Comparison of ENCODE assay signal across 12 mouse cellular contexts in genomic region chr19:53638041-53638440, GRCm38 (mm10). TPM values are rescaled to one million over a fixed set of nuclear protein-coding genes. Genes with fewer than 3 reads are reported as not detected.
DNase-seq lines count a peak whose midpoint lies in the region; ATAC-seq and TF ChIP-seq lines count a peak whose summit lies in the region.
"Had no signal": no experiment of that assay in that cellular context is flagged by ENCODE, and none has a peak within 500 bp of the region (broad histone marks: within the 10 kb centered on the region; RNA-seq: fewer than 3 reads in every experiment).

No protein-coding gene starts in this region.

- no peak for ATAC-seq in embryonic facial prominence, embryonic 11.5 days (replicated peaks; ENCODE audit: insufficient number of reproducible peaks, low FRiP score, low TSS enrichment, low read depth)
- no peak for ATAC-seq in liver, embryonic 14.5 days (ENCODE audit: insufficient read depth)
- no peak for ATAC-seq in liver, embryonic 12.5 days

- no peaks in the 10 kb centered on the region for H3K4me1 ChIP-seq in embryonic facial prominence, embryonic 11.5 days (ENCODE audit: control insufficient read depth, insufficient read depth, low read length)
- no peaks in the 10 kb centered on the region for H3K4me1 ChIP-seq in embryonic facial prominence, embryonic 10.5 days
- no peaks in the 10 kb centered on the region for H3K4me1 ChIP-seq in liver, embryonic 14.5 days (replicated peaks; ENCODE audit: control insufficient read depth in 2 of 2, insufficient read depth in 2 of 2, low read length in 1 of 2)
- no peaks in the 10 kb centered on the region for H3K4me1 ChIP-seq in liver, embryonic 12.5 days
- H3K4me1 ChIP-seq: embryonic facial prominence, embryonic 13.5 days had no signal

- no peak overlapping the region for H3K4me2 ChIP-seq in embryonic facial prominence, embryonic 11.5 days (ENCODE audit: low read depth, low read length)
- H3K4me2 ChIP-seq in liver, embryonic 14.5 days (ENCODE audit: low read depth), result no peak overlapping the region
- H3K4me2 ChIP-seq in liver, embryonic 12.5 days, result no peak overlapping the region
- H3K4me2 ChIP-seq: embryonic facial prominence, embryonic 13.5 days had no signal

- no peak overlapping the region for H3K27ac ChIP-seq in embryonic facial prominence, embryonic 11.5 days (replicated peaks; ENCODE audit: low read depth, low read length)
- H3K27ac ChIP-seq in embryonic facial prominence, embryonic 10.5 days (replicated peaks), result no peak overlapping the region
- no peak overlapping the region for H3K27ac ChIP-seq in liver, embryonic 14.5 days
- no peak overlapping the region for H3K27ac ChIP-seq in liver, embryonic 12.5 days
- H3K27ac ChIP-seq: embryonic facial prominence, embryonic 13.5 days had no signal

- 85% methylated on average over 2 of the region's 2 CpGs for WGBS in embryonic facial prominence, embryonic 11.5 days
- 85% methylated on average over 2 of the region's 2 CpGs for WGBS in embryonic facial prominence, embryonic 10.5 days
- WGBS in liver, embryonic 14.5 days (ENCODE audit: insufficient replicate concordance), result 82% methylated on average over 2 of the region's 2 CpGs
- 91% methylated on average over 2 of the region's 2 CpGs for WGBS in liver, embryonic 12.5 days (ENCODE audit: insufficient replicate concordance)

- peak; percentile 17 for DNase-seq in embryonic facial prominence, embryonic 11.5 days (ENCODE audit: low spot score)
- no peak for DNase-seq in embryonic facial prominence, embryonic 10.5 days (ENCODE audit: low spot score)
- DNase-seq in liver, embryonic 14.5 days (ENCODE audit: low read depth in 3 of 3, low spot score in 3 of 3), result no peak
- peak; percentile 61 for DNase-seq in ES-CJ7 (ENCODE audit: low read depth, low spot score)
- peak; percentile 17 for DNase-seq in c-Kit-positive CD71-positive TER-119-positive erythroid progenitor cells, embryonic 14.5 days (ENCODE audit: low spot score)
- no peak for DNase-seq in adrenal gland, adult (ENCODE audit: inconsistent age in 2 of 2, low spot score in 1 of 2)
- no peak for DNase-seq in cerebellum, adult 18-20 months
- DNase-seq: adrenal gland, adult 2 months; cerebellum, adult 11 months; kidney, postnatal 10 days had no signal

- no peaks in the 10 kb centered on the region for H3K27me3 ChIP-seq in embryonic facial prominence, embryonic 11.5 days (ENCODE audit: control insufficient read depth, insufficient read depth, low read length)
- no peaks in the 10 kb centered on the region for H3K27me3 ChIP-seq in embryonic facial prominence, embryonic 10.5 days (replicated peaks; ENCODE audit: low read depth, poor library complexity, severe bottlenecking)
- H3K27me3 ChIP-seq in liver, embryonic 14.5 days (ENCODE audit: control insufficient read depth, insufficient read depth, low read length), result no peaks in the 10 kb centered on the region
- H3K27me3 ChIP-seq in liver, embryonic 12.5 days (replicated peaks), result no peaks in the 10 kb centered on the region
- H3K27me3 ChIP-seq: embryonic facial prominence, embryonic 13.5 days had no signal

- no peak overlapping the region for H3K9ac ChIP-seq in embryonic facial prominence, embryonic 11.5 days (replicated peaks; ENCODE audit: low read length)
- H3K9ac ChIP-seq in liver, embryonic 14.5 days (replicated peaks), result no peak overlapping the region
- H3K9ac ChIP-seq in liver, embryonic 12.5 days, result no peak overlapping the region
- H3K9ac ChIP-seq: embryonic facial prominence, embryonic 13.5 days had no signal

- no peaks in the 10 kb centered on the region for H3K9me3 ChIP-seq in embryonic facial prominence, embryonic 11.5 days (replicated peaks; ENCODE audit: control insufficient read depth, low read length)
- H3K9me3 ChIP-seq in embryonic facial prominence, embryonic 10.5 days, result no peaks in the 10 kb centered on the region
- H3K9me3 ChIP-seq in liver, embryonic 14.5 days (ENCODE audit: control insufficient read depth, low read length), result no peaks in the 10 kb centered on the region
- no peaks in the 10 kb centered on the region for H3K9me3 ChIP-seq in liver, embryonic 12.5 days (replicated peaks)
- H3K9me3 ChIP-seq: embryonic facial prominence, embryonic 13.5 days had no signal

- H3K36me3 ChIP-seq in embryonic facial prominence, embryonic 11.5 days (replicated peaks; ENCODE audit: control insufficient read depth, insufficient read depth, low read depth, low read length), result peaks cover 11% of the 10 kb centered on the region
- peaks cover 95% of the 10 kb centered on the region for H3K36me3 ChIP-seq in embryonic facial prominence, embryonic 10.5 days (replicated peaks)
- peaks cover 78% of the 10 kb centered on the region for H3K36me3 ChIP-seq in liver, embryonic 14.5 days (replicated peaks; ENCODE audit: control insufficient read depth, insufficient read depth, low read depth)
- peaks cover 93% of the 10 kb centered on the region for H3K36me3 ChIP-seq in liver, embryonic 12.5 days

- no peak for TF ChIP-seq EP300 in liver, embryonic 14.5 days (IDR thresholded peaks at IDR 0.05; ENCODE audit: low read depth)

- H3K4me3 ChIP-seq in embryonic facial prominence, embryonic 11.5 days (ENCODE audit: low read depth, low read length), result no peak overlapping the region
- H3K4me3 ChIP-seq in embryonic facial prominence, embryonic 10.5 days, result no peak overlapping the region
- no peak overlapping the region for H3K4me3 ChIP-seq in liver, embryonic 14.5 days (ENCODE audit: insufficient read depth in 1 of 2, low read depth in 2 of 2, low read length in 2 of 2)
- no peak overlapping the region for H3K4me3 ChIP-seq in liver, embryonic 12.5 days
- H3K4me3 ChIP-seq: embryonic facial prominence, embryonic 13.5 days had no signal

- peak; percentile 35; the same call in 1 of the 2 replicates for TF ChIP-seq CTCF in liver, embryonic 14.5 days (IDR thresholded peaks at IDR 0.05; ENCODE audit: low read depth)

RNA-seq across cellular contexts. Expression of gene Smc3, which starts 37.8 kb away (rescaled TPM):
- 88.7 and 103 TPM in 2 replicates for polyA plus RNA-seq in embryonic facial prominence, embryonic 11.5 days (2014; fragmentation: Nextera tagmentation; extraction: Ambion mirVana)
- 73.1 and 79.1 TPM in 2 replicates for polyA plus RNA-seq in embryonic facial prominence, embryonic 10.5 days (2016; fragmentation: Nextera tagmentation; extraction: Ambion mirVana)
- polyA plus RNA-seq in liver, embryonic 14.5 days (2012; rRNA removed), result 12.5 and 25.2 TPM in 2 replicates
- 30.3 and 38.0 TPM in 2 replicates for polyA plus RNA-seq in liver, embryonic 14.5 days (2014; fragmentation: Nextera tagmentation; extraction: Ambion mirVana)
- 52.9 and 53.3 TPM in 2 replicates for polyA plus RNA-seq in liver, embryonic 12.5 days (2016; fragmentation: Nextera tagmentation; extraction: Ambion mirVana)

RNA-seq across cellular contexts. Expression of gene Rbm20, which starts 39.1 kb away (rescaled TPM):
- polyA plus RNA-seq in embryonic facial prominence, embryonic 11.5 days (2014; fragmentation: Nextera tagmentation; extraction: Ambion mirVana), result 1.1 and 1.2 TPM in 2 replicates
- polyA plus RNA-seq in embryonic facial prominence, embryonic 10.5 days (2016; fragmentation: Nextera tagmentation; extraction: Ambion mirVana), result 0.87 and 1.2 TPM in 2 replicates
- 0.04 and 0.08 TPM in 2 replicates for polyA plus RNA-seq in liver, embryonic 14.5 days (2012; rRNA removed)
- 0.18 TPM in 2 replicates for polyA plus RNA-seq in liver, embryonic 14.5 days (2014; fragmentation: Nextera tagmentation; extraction: Ambion mirVana)
- 0.18 and 0.53 TPM in 2 replicates for polyA plus RNA-seq in liver, embryonic 12.5 days (2016; fragmentation: Nextera tagmentation; extraction: Ambion mirVana)

RNA-seq across cellular contexts. Expression of gene Nutf2-ps1, which starts 49.2 kb away (rescaled TPM):
- 507 and 549 TPM in 2 replicates for polyA plus RNA-seq in embryonic facial prominence, embryonic 11.5 days (2014; fragmentation: Nextera tagmentation; extraction: Ambion mirVana)
- 567 and 585 TPM in 2 replicates for polyA plus RNA-seq in embryonic facial prominence, embryonic 10.5 days (2016; fragmentation: Nextera tagmentation; extraction: Ambion mirVana)
- polyA plus RNA-seq in liver, embryonic 14.5 days (2012; rRNA removed), result 45.0 and 105 TPM in 2 replicates
- 167 and 188 TPM in 2 replicates for polyA plus RNA-seq in liver, embryonic 14.5 days (2014; fragmentation: Nextera tagmentation; extraction: Ambion mirVana)
- polyA plus RNA-seq in liver, embryonic 12.5 days (2016; fragmentation: Nextera tagmentation; extraction: Ambion mirVana), result 289 and 313 TPM in 2 replicates

Comparison
In these comparisons a context has a peak if more than half of its experiments do, and no peak if none do; other contexts are left out.
1. DNase-seq: peak in embryonic facial prominence, embryonic 11.5 days (single experiment), ES-CJ7 (single experiment) and c-Kit-positive CD71-positive TER-119-positive erythroid progenitor cells, embryonic 14.5 days (single experiment); none in embryonic facial prominence, embryonic 10.5 days (single experiment), liver, embryonic 14.5 days (0 of 3), adrenal gland, adult (0 of 2) and cerebellum, adult 18-20 months (0 of 2).